Mouse (Mus musculus) adrenal gland (tissue): ENCODE data around the gene Sh3glb2.

Experiments
- intact Hi-C: fragments of 180-260 bp; cut with DNase I; formaldehyde crosslinking; loops from one replicate; pipeline ENCODE4 v1.15.1; 2025
- microRNA-seq, 2 experiments: library from miRNA; unstranded; fragments of <30 nt; microRNA quantifications; one replicate each; pipeline ENCODE4; 2019

Gene Sh3glb2

GRCm38 (mm10) chr2:30342544-30342943 is 16.6 kb downstream of the Sh3glb2 start:
- intact Hi-C loops, result no loop called here

- intact Hi-C loops, result no loop called here
Observed at GRCm38 (mm10) chr2:30342061-30342460, 17.1 kb downstream of the Sh3glb2 start.

GRCm38 (mm10) chr2:30337179-30337578 is 22.0 kb downstream of the Sh3glb2 start:
- intact Hi-C loops, result no loop called here

GRCm38 (mm10) chr2:30336174-30336915 is 22.8 kb downstream of the Sh3glb2 start:
- intact Hi-C loops, result no loop called here

DNA sequence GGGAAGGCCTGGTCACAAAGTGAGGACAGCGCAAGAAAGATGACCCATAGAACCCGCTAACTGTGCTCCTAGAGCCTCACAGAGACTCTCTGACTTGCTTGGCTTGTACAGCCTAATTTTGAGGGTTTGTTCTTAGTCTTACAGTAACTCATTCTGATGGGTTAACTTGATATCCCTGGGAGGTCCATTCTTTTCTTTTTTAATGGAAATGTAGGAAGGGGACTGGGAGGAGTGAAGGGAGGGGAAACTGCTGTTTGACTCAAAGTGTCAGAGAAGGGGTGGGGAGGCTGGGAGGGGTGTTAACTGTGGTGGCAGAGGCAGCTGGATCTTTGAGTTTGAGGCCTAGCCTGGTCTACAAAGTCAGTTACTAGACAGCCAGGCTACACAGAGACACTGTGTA is 23.8 kb downstream of the Sh3glb2 start:
- intact Hi-C loops, result no loop called here

- intact Hi-C loops, result no loop called here
Observed at GRCm38 (mm10) chr2:30328791-30329190, 30.3 kb downstream of the Sh3glb2 start.

GRCm38 (mm10) chr2:30327276-30327675 is 31.9 kb downstream of the Sh3glb2 start:
- intact Hi-C loops, result no loop called here

GRCm38 (mm10) chr2:30325296-30325695 is 33.8 kb downstream of the Sh3glb2 start:
- intact Hi-C loops, result no loop called here

- intact Hi-C loops, result no loop called here
Observed at GRCm38 (mm10) chr2:30323111-30323510, 36.0 kb downstream of the Sh3glb2 start.

DNA sequence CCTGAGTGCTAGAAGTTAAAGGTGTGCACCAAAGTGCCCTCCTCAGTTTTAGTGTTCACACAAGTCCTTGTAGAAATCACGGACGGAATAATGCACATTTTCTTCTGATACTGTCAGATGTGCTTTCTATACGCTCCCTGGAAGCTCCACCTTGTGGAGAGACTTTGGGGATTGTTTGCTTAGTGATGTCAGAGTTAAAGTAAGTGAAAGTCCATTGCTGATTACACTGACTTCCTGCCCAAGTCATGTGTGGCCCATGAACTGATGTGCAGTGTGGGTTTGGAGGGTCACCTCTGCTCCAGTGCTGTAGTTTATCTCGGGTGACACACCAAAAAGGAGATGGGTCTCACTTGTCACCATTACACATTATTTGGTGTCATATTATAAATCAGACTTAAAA is 39.9 kb downstream of the Sh3glb2 start:
- intact Hi-C loops, result no loop called here

DNA sequence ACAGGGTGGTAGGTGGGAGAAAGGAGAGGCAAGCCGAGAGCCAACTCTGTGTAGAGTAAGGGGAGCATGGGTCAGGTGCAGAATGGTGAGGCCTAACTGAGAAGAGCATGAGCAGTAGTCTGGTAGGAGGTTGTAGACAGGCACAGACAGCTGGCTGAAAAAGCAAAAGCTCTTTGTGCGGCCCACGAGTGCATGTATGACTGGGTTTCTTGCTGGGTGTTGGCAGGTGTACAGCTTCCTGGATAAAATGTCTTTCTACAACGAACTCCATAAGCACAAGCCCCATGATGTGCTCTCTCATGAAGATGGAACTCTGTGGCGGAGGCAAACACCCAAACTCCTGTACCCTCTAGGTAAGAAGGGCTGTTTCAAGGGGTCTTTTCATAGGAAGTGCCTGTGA is 42.2 kb downstream of the Sh3glb2 start:
- intact Hi-C loops, result no loop called here

GRCm38 (mm10) chr2:30316136-30316535 is 43.0 kb downstream of the Sh3glb2 start:
- intact Hi-C loops, result no loop called here

DNA sequence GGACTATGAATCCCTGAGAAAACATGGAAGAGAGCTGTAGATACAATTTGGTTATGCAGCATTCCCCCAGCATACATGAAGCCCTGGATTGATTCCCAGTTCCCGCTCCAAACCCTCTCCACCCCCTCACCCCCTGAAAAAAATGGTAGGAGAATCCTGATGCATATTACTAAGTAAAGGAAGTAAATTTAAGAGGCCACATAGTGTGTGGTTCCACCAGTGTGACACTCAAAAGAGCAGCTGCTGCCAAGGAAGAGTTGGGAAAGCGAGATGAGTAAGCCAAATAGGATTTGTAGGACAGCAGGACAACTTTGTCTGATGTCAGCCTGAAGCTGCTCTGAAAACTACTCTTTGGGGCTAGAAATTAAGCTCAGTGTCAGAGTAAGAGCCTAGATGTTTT is 47.7 kb downstream of the Sh3glb2 start:
- intact Hi-C loops, result no loop called here

GRCm38 (mm10) chr2:30309351-30309750 is 49.8 kb downstream of the Sh3glb2 start:
- intact Hi-C loops, result no loop called here

GRCm38 (mm10) chr2:30306087-30306486 is 53.0 kb downstream of the Sh3glb2 start:
- intact Hi-C loops, result no loop called here

- intact Hi-C loops, result no loop called here
Observed at GRCm38 (mm10) chr2:30299966-30300365, 59.2 kb downstream of the Sh3glb2 start.

DNA sequence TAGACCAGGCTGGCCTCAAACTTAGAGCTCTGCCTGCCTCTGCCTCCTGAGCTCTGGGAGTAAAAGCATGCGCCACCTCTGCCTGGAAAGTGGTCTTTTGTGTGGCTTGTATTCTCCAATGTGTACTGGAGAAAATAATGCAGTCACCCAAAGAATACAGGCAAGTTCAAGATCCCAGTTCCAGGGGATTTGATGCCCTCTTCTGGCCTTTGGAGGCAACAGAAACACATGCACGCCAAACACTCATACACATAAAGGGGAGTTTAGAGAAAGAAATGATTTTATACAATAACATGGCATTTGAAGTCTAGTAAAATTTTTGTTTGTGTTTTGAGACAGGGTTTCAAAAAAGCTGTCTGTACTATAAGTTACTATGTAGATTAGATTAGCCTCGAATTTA is 59.6 kb downstream of the Sh3glb2 start:
- intact Hi-C loops, result no loop called here

Small RNA genes within 50 kb of the gene (microRNA-seq; reads per million reads assigned to microRNA genes)
- 0 reads per million in 2 experiments for gene Gm47292
